Mouse (Mus musculus): ENCODE results near the gene Efcab9.

- no peak for TF ChIP-seq POLR2A (IDR thresholded peaks at IDR 0.05; ENCODE audit: low read depth, low read length)
- TF ChIP-seq CTCF (conservative IDR thresholded peaks at IDR 0.05; ENCODE audit: insufficient read depth, insufficient read length, low read depth, low read length) = no peak
These were observed 40.8 kb downstream of the Efcab9 start for GRCm38 (mm10) chr11:32491079-32491478.

Data from kidney, adult 2 months (tissue).